Mouse (Mus musculus) MN1 (cell line): Measurements from ENCODE around the gene Synrg.

ENCODE experiments used
- DNase-seq: peaks from one replicate; pipeline ENCODE4 v3.0.0-alpha.2; 2016; ENCODE audit warnings: low spot score

Synrg gene

GRCm38 (mm10) chr11:84077008-84077407, 112.8 kb downstream of the Synrg start:
- DNase-seq: no peak

GRCm38 (mm10) chr11:84078601-84079000, 114.4 kb downstream of the Synrg start:
- DNase-seq: no peak

- no peak for DNase-seq
Observed at GRCm38 (mm10) chr11:84079361-84079760, 115.1 kb downstream of the Synrg start.

DNA sequence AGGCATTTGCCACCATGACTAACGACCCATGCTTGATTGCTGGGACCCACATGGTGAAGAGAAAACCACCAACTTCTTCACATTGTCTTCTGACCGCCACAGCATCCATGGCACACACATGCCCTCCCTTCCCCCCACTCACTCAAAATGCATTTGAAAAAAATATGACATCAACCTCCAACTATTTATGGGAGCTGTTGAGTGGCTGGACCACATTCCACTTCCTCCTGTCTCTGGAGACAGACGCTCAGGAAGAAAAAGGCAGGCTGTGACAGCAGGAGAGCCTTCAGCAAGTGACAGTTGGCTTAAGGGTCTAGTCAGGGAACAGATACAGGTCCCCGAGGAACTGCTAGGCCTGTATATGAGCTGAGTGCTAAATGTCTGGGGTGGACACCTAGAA, 115.7 kb downstream of the Synrg start:
- DNase-seq: no peak

GRCm38 (mm10) chr11:84080327-84080726, 116.1 kb downstream of the Synrg start:
- DNase-seq: no peak

- no peak for DNase-seq
Observed at GRCm38 (mm10) chr11:84081901-84082300, 117.7 kb downstream of the Synrg start.

DNA sequence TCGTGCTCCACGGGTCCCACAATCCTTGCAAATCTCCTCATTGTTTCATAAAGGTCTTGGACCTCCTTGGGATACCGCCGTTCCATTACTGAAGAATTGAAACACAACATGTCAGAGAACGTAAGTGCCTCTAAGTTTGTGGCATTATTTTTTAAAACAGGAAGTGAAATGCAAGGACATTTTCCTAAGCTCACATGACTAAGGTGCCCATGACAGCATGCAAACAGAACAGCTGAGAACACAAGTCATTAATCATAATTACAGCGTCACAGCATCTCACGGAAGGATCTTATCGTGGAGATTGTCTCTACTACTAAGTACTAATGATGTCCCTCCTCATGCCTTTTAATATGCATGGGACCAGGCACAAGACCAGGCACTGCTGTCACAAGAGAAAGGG, 126.3 kb downstream of the Synrg start:
- no peak for DNase-seq
